Mouse (Mus musculus) kidney, adult 2 months (tissue): Measurements from ENCODE around the gene Ndufs6. TPM values are rescaled to one million over a fixed set of nuclear protein-coding genes. Genes with fewer than 3 reads are reported as not detected.

ENCODE experiments used
- DNase-seq: peaks from one replicate; pipeline ENCODE4 v3.0.0; 2021
- H3K27ac ChIP-seq: fragments of 200-500 bp; 2 replicates; pipeline ENCODE4 v1.5.1; 2012; ENCODE audit warnings: low read depth, low read length, control low read depth, inconsistent platforms; ENCODE audit not compliant: insufficient read depth
- H3K27me3 ChIP-seq: fragments of 200-500 bp; replicated peaks from 2 replicates; pipeline ENCODE4 v1.6.1; 2012; ENCODE audit warnings: mild to moderate bottlenecking, moderate library complexity, low read length, inconsistent platforms; ENCODE audit not compliant: control insufficient read depth, insufficient read depth
- H3K36me3 ChIP-seq: fragments of 200-500 bp; 2 replicates; pipeline ENCODE4 v1.6.1; 2012; ENCODE audit warnings: mild to moderate bottlenecking, moderate library complexity, low read length, inconsistent platforms; ENCODE audit not compliant: control insufficient read depth, insufficient read depth
- H3K4me1 ChIP-seq: fragments of 200-500 bp; 2 replicates; pipeline ENCODE4 v1.6.1; 2011; ENCODE audit warnings: low read length; ENCODE audit not compliant: control insufficient read depth, insufficient read depth
- H3K4me3 ChIP-seq: fragments of 200-500 bp; 2 replicates; pipeline ENCODE4 v1.5.1; 2011; ENCODE audit warnings: mild to moderate bottlenecking, low read depth, low read length, control low read depth; ENCODE audit not compliant: insufficient read depth
- CTCF ChIP-seq: fragments of 200-500 bp; conservative IDR thresholded peaks from 2 replicates; pipeline ENCODE4 v1.5.1; 2011; ENCODE audit warnings: low read depth, mild to moderate bottlenecking, control low read depth, low read length, moderate library complexity, mixed read lengths; ENCODE audit not compliant: insufficient read depth, insufficient read length
- POLR2A ChIP-seq: fragments of 200-500 bp; IDR thresholded peaks from one replicate; pipeline ENCODE4 v1.6.1; 2011; ENCODE audit warnings: low read depth, low read length, control low read depth
- WGBS: fragments of 180-500 bp; shearing (Covaris S2); methylation state at CpG from one replicate; pipeline ENCODE4 v1.1.7; 2018; 5-methylcytosine and 5-hydroxymethylcytosine counted together
- polyA plus RNA-seq: library from polyadenylated mRNA; depleted of rRNA; stranded (reverse); fragments of >200 nt; gene quantifications from 2 replicates; pipeline ENCODE4 v1.2.3, GENCODE M21; 2012

Ndufs6 gene
- polyA plus RNA-seq, 1 experiment: 319 TPM

GRCm38 (mm10) chr13:73282407-73282806 lies 45.9 kb downstream of the Ndufs6 start:
- no peak overlapping the region for H3K27ac ChIP-seq

GRCm38 (mm10) chr13:73279196-73279595 lies 49.1 kb downstream of the Ndufs6 start:
- Histone ChIP-seq H3K4me3 (no peak overlapping the region), H3K27me3 (no peaks in the 10 kb centered on the region), H3K36me3 (no peaks in the 10 kb centered on the region), H3K4me1 (no peaks in the 10 kb centered on the region), H3K27ac (no peak overlapping the region)
- DNase-seq: no peak
- TF ChIP-seq POLR2A (no peak), CTCF (no peak)
- 92% methylated on average over 1 of the region's 1 CpGs for WGBS

More at GRCm38 (mm10) chr13:73282407-73282806, 45.9 kb downstream of the Ndufs6 start:
- Histone ChIP-seq H3K4me1 (no peaks in the 10 kb centered on the region), H3K27me3 (no peaks in the 10 kb centered on the region), H3K36me3 (no peaks in the 10 kb centered on the region), H3K4me3 (no peak overlapping the region)
- no peak for TF ChIP-seq CTCF
- TF ChIP-seq POLR2A: no peak
- 73% methylated on average over 2 of the region's 2 CpGs for WGBS
- DNase-seq: no peak

- 61% methylated on average over 1 of the region's 1 CpGs for WGBS
- Histone ChIP-seq H3K4me1 (no peaks in the 10 kb centered on the region), H3K36me3 (no peaks in the 10 kb centered on the region), H3K4me3 (no peak overlapping the region), H3K27me3 (no peaks in the 10 kb centered on the region; the same call in 1 of the 2 replicates), H3K27ac (no peak overlapping the region)
- no peak for TF ChIP-seq CTCF
- TF ChIP-seq POLR2A: no peak
- no peak for DNase-seq
These were observed 50.5 kb downstream of the Ndufs6 start for GRCm38 (mm10) chr13:73277797-73278196.

GRCm38 (mm10) chr13:73277361-73277760 lies 51.0 kb downstream of the Ndufs6 start:
- H3K27ac ChIP-seq: no peak overlapping the region
- H3K27me3 ChIP-seq: no peaks in the 10 kb centered on the region; the same call in 1 of the 2 replicates
- no peak for DNase-seq
- no peak for TF ChIP-seq POLR2A
- TF ChIP-seq CTCF: no peak
- H3K36me3 ChIP-seq: no peaks in the 10 kb centered on the region
- 88% methylated on average over 6 of the region's 6 CpGs for WGBS
- H3K4me3 ChIP-seq: no peak overlapping the region
- no peaks in the 10 kb centered on the region for H3K4me1 ChIP-seq

GRCm38 (mm10) chr13:73273536-73273935 lies 54.8 kb downstream of the Ndufs6 start:
- Histone ChIP-seq H3K27ac (no peak overlapping the region), H3K4me1 (no peaks in the 10 kb centered on the region), H3K27me3 (peaks cover 1% of the 10 kb centered on the region), H3K36me3 (no peaks in the 10 kb centered on the region), H3K4me3 (no peak overlapping the region)
- no peak for TF ChIP-seq POLR2A
- no peak for TF ChIP-seq CTCF
- WGBS: 28% methylated on average over 1 of the region's 1 CpGs
- no peak for DNase-seq

DNA sequence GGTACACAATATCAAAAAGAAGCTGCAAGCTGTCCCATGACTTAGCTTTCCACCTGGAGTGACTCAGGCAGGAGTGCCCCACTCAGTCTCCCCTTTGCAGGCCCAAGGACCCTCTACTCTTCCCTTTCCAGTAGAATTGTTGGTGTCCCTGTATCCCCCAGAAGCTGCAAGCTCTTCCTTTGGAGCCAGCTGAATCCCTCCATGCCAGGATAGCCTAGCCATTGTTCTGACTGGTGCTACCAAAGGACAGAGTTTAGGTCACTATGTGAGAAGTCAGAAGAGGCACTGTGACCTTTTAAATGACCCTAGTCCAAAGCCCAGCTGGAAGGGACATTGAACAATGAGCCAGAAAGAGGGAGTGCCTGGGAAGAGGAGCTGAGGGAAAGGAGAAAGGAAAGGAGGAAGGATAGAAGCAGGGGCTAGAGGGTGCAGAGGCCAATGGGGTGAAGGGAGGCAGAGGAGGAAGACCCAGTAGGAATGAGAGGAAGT lies 55.5 kb downstream of the Ndufs6 start:
- Histone ChIP-seq H3K36me3 (no peaks in the 10 kb centered on the region), H3K4me1 (no peaks in the 10 kb centered on the region), H3K27me3 (peaks cover 1% of the 10 kb centered on the region), H3K4me3 (no peak overlapping the region), H3K27ac (no peak overlapping the region)
- TF ChIP-seq CTCF: no peak
- no peak for TF ChIP-seq POLR2A
- no peak for DNase-seq

GRCm38 (mm10) chr13:73271336-73272242 lies 56.8 kb downstream of the Ndufs6 start:
- TF ChIP-seq POLR2A: no peak
- TF ChIP-seq CTCF: no peak
- Histone ChIP-seq H3K4me1 (no peaks in the 10 kb centered on the region), H3K4me3 (no peak overlapping the region), H3K27me3 (peaks cover 2% of the 10 kb centered on the region), H3K36me3 (no peaks in the 10 kb centered on the region), H3K27ac (no peak overlapping the region)
- DNase-seq: no peak
- 2% methylated on average over 53 of the region's 53 CpGs for WGBS
